Comparison of ENCODE assay signal across 31 mouse cellular contexts in the genomic region with DNA sequence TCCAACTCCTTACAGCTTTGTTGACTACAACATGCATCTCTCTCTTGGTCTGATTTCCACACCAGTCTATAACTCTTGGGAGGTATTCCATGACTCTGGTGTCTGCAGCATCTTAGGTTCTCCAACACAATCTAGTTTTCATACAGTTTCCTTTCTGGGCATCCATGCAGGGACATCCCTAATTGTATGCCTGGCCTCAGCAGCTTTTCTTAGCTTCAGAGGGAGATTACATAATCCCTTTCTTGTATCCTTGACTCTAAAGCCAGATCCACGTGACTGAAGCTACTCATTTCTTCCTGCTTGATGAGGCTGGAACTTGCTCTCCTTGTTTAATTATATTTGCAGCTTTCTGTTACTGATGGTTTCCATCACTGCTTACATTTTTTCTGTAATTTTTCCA. TPM values are rescaled to one million over a fixed set of nuclear protein-coding genes. Genes with fewer than 3 reads are reported as not detected.
DNase-seq lines count a peak whose midpoint lies in the region; ATAC-seq and TF ChIP-seq lines count a peak whose summit lies in the region.
"Had no signal": no experiment of that assay in that cellular context is flagged by ENCODE, and none has a peak within 500 bp of the region (broad histone marks: within the 10 kb centered on the region; RNA-seq: fewer than 3 reads in every experiment).

No protein-coding gene starts in this region.

- 32% methylated on average over 1 of the region's 1 CpGs for WGBS in lung, adult 2 months
- 45% methylated on average over 1 of the region's 1 CpGs for WGBS in midbrain, embryonic 16.5 days
- WGBS in forebrain, embryonic 12.5 days, result 63% methylated on average over 1 of the region's 1 CpGs

- no peak for TF ChIP-seq CTCF in lung, adult 2 months (IDR thresholded peaks at IDR 0.05; ENCODE audit: insufficient read depth, low read length)

- TF ChIP-seq POLR2A in lung, adult 2 months (IDR thresholded peaks at IDR 0.05; ENCODE audit: borderline replicate concordance, extremely low read depth, low read depth, low read length), result no peak

- H3K9me3 ChIP-seq in midbrain, embryonic 16.5 days (replicated peaks; ENCODE audit: control insufficient read depth, low read length, poor library complexity, severe bottlenecking), result no peaks in the 10 kb centered on the region
- H3K9me3 ChIP-seq in forebrain, embryonic 12.5 days, result no peaks in the 10 kb centered on the region
- H3K9me3 ChIP-seq: forebrain, embryonic 10.5 days; heart, embryonic 12.5 days; heart, embryonic 15.5 days; hindbrain, embryonic 10.5 days; hindbrain, embryonic 13.5 days; intestine, embryonic 15.5 days had no signal

- no peak overlapping the region for H3K9ac ChIP-seq in midbrain, embryonic 16.5 days (ENCODE audit: low read depth, low read length)
- H3K9ac ChIP-seq in forebrain, embryonic 12.5 days, result no peak overlapping the region
- H3K9ac ChIP-seq: forebrain, postnatal 0 days; heart, embryonic 12.5 days; heart, embryonic 15.5 days; hindbrain, embryonic 13.5 days; intestine, embryonic 15.5 days had no signal

- no peaks in the 10 kb centered on the region for H3K4me1 ChIP-seq in lung, adult 2 months (ENCODE audit: control insufficient read depth, insufficient read depth, low read length)
- peaks cover 4% of the 10 kb centered on the region; the same call in 1 of the 2 replicates for H3K4me1 ChIP-seq in midbrain, embryonic 16.5 days (ENCODE audit: control insufficient read depth, insufficient read depth, low read length)
- peaks cover 4% of the 10 kb centered on the region for H3K4me1 ChIP-seq in forebrain, embryonic 12.5 days
- H3K4me1 ChIP-seq: heart, embryonic 12.5 days; intestine, embryonic 15.5 days had no signal

- H3K27ac ChIP-seq in midbrain, embryonic 16.5 days (ENCODE audit: low read length), result no peak overlapping the region
- no peak overlapping the region for H3K27ac ChIP-seq in forebrain, embryonic 12.5 days
- H3K27ac ChIP-seq: forebrain, embryonic 10.5 days; heart, embryonic 15.5 days; hindbrain, embryonic 10.5 days; hindbrain, embryonic 13.5 days; intestine, embryonic 15.5 days had no signal

- no peaks in the 10 kb centered on the region for H3K36me3 ChIP-seq in midbrain, embryonic 16.5 days (ENCODE audit: control insufficient read depth, insufficient read depth, low read length)
- H3K36me3 ChIP-seq in forebrain, embryonic 12.5 days (replicated peaks), result no peaks in the 10 kb centered on the region
- H3K36me3 ChIP-seq: forebrain, embryonic 10.5 days; heart, embryonic 12.5 days; heart, embryonic 15.5 days; hindbrain, embryonic 10.5 days; hindbrain, embryonic 13.5 days; intestine, embryonic 15.5 days had no signal

- no peaks in the 10 kb centered on the region for H3K27me3 ChIP-seq in midbrain, embryonic 16.5 days (ENCODE audit: control insufficient read depth, insufficient read depth, low read depth, low read length)
- 0 out of 2 replicates have a peak, but pooled peaks cover 4% of the 10 kb centered on the region for H3K27me3 ChIP-seq in forebrain, embryonic 12.5 days
- H3K27me3 ChIP-seq: heart, embryonic 12.5 days; heart, embryonic 15.5 days; hindbrain, embryonic 13.5 days; intestine, embryonic 15.5 days; Patski had no signal

- H3K4me2 ChIP-seq in midbrain, embryonic 16.5 days (ENCODE audit: low read length), result no peak overlapping the region
- H3K4me2 ChIP-seq in forebrain, embryonic 12.5 days, result no peak overlapping the region
- H3K4me2 ChIP-seq: heart, embryonic 12.5 days; heart, embryonic 15.5 days; hindbrain, embryonic 13.5 days; intestine, embryonic 15.5 days had no signal

- ATAC-seq in megakaryocyte, adult 5-6 weeks (ENCODE audit: poor library complexity, severe bottlenecking), result 0 out of 2 replicates have a peak, but pooled peaks have one; percentile 6
- ATAC-seq in midbrain, embryonic 16.5 days, result no peak
- ATAC-seq in forebrain, embryonic 12.5 days (ENCODE audit: low FRiP score), result no peak
- ATAC-seq: CD4-positive, CD25-positive, alpha-beta regulatory T cell, adult 4 months; forebrain, embryonic 14.5 days; forebrain, postnatal 0 days; hindbrain, embryonic 16.5 days; intestine, embryonic 15.5 days; Patski had no signal

- H3K4me3 ChIP-seq in lung, adult 2 months (replicated peaks; ENCODE audit: extremely low read depth, low read depth, low read length), result no peak overlapping the region
- no peak overlapping the region for H3K4me3 ChIP-seq in midbrain, embryonic 16.5 days (ENCODE audit: low read depth, low read length)
- H3K4me3 ChIP-seq in forebrain, embryonic 12.5 days (replicated peaks), result no peak overlapping the region
- H3K4me3 ChIP-seq: forebrain, embryonic 10.5 days; heart, embryonic 12.5 days; heart, embryonic 15.5 days; hindbrain, embryonic 10.5 days; hindbrain, embryonic 13.5 days; intestine, embryonic 15.5 days had no signal

- DNase-seq in lung, postnatal 36 days, result peak; percentile 22
- DNase-seq in lung, adult 2 months, result no peak
- peak; percentile 2 for DNase-seq in adipocyte (ENCODE audit: low spot score)
- DNase-seq: adrenal gland, adult 2 months; adrenal gland, postnatal 14 days; cerebellum, adult 2 months; cerebellum, adult 9-11 months; cerebellum, postnatal 25 days; embryo, embryonic 11 days; forebrain, postnatal 0 days; gastrocnemius, postnatal 10 days; gastrocnemius, postnatal 36 days; heart, postnatal 10 days; heart, postnatal 36 days; kidney, adult 11 months had no signal

RNA-seq across cellular contexts. Expression of a gene that starts 5.8 kb away (rescaled TPM):
- 35.3 and 37.0 TPM in 2 replicates for polyA plus RNA-seq in lung, adult 2 months (2012; rRNA removed)
- total RNA-seq in megakaryocyte, adult 5-6 weeks (2015), result 329 and 405 TPM in 2 replicates
- total RNA-seq in megakaryocyte, adult 5-6 weeks (2017), result 158 and 204 TPM in 2 replicates
- 20.8 and 22.8 TPM in 2 replicates for polyA plus RNA-seq in midbrain, embryonic 16.5 days (2015; fragmentation: Nextera tagmentation; extraction: Ambion mirVana)
- polyA plus RNA-seq in forebrain, embryonic 12.5 days (2016; fragmentation: Nextera tagmentation; extraction: Ambion mirVana), result 43.8 and 44.3 TPM in 2 replicates

RNA-seq across cellular contexts. Expression of a gene that starts 6.0 kb away (rescaled TPM):
- 99.1 and 111 TPM in 2 replicates for polyA plus RNA-seq in lung, adult 2 months (2012; rRNA removed)
- total RNA-seq in megakaryocyte, adult 5-6 weeks (2015), result 115 and 118 TPM in 2 replicates
- 38.5 and 39.9 TPM in 2 replicates for total RNA-seq in megakaryocyte, adult 5-6 weeks (2017)
- 95.0 and 99.5 TPM in 2 replicates for polyA plus RNA-seq in midbrain, embryonic 16.5 days (2015; fragmentation: Nextera tagmentation; extraction: Ambion mirVana)
- polyA plus RNA-seq in forebrain, embryonic 12.5 days (2016; fragmentation: Nextera tagmentation; extraction: Ambion mirVana), result 67.3 and 73.1 TPM in 2 replicates

RNA-seq across cellular contexts. Expression of a gene that starts 7.7 kb away (rescaled TPM):
- 20.3 and 46.2 TPM in 2 replicates for polyA plus RNA-seq in lung, adult 2 months (2012; rRNA removed)
- total RNA-seq in megakaryocyte, adult 5-6 weeks (2015), result 43.8 TPM in 1 of 2 replicates, not detected in the other
- 161 and 177 TPM in 2 replicates for total RNA-seq in megakaryocyte, adult 5-6 weeks (2017)
- not detected in 2 replicates for polyA plus RNA-seq in midbrain, embryonic 16.5 days (2015; fragmentation: Nextera tagmentation; extraction: Ambion mirVana)
- not detected in 2 replicates for polyA plus RNA-seq in forebrain, embryonic 12.5 days (2016; fragmentation: Nextera tagmentation; extraction: Ambion mirVana)
- total RNA-seq: granulocyte monocyte progenitor cell, adult 5-6 weeks had no signal
- polyA plus RNA-seq: embryonic facial prominence, embryonic 11.5 days; embryonic facial prominence, embryonic 14.5 days; forebrain, embryonic 10.5 days; forebrain, embryonic 14.5 days; forebrain, postnatal 0 days; heart, embryonic 12.5 days; heart, embryonic 15.5 days; hindbrain, embryonic 10.5 days; hindbrain, embryonic 13.5 days; hindbrain, embryonic 16.5 days; intestine, embryonic 15.5 days had no signal

RNA-seq across cellular contexts. Expression of a gene that starts 11.9 kb away (rescaled TPM):
- 12.0 and 23.2 TPM in 2 replicates for polyA plus RNA-seq in lung, adult 2 months (2012; rRNA removed)
- 46.3 and 64.2 TPM in 2 replicates for total RNA-seq in megakaryocyte, adult 5-6 weeks (2015)
- 34.8 and 47.0 TPM in 2 replicates for total RNA-seq in megakaryocyte, adult 5-6 weeks (2017)
- polyA plus RNA-seq in midbrain, embryonic 16.5 days (2015; fragmentation: Nextera tagmentation; extraction: Ambion mirVana), result 173 and 193 TPM in 2 replicates
- polyA plus RNA-seq in forebrain, embryonic 12.5 days (2016; fragmentation: Nextera tagmentation; extraction: Ambion mirVana), result 346 and 350 TPM in 2 replicates

RNA-seq across cellular contexts. Expression of a gene that starts 12.0 kb away (rescaled TPM):
- 104 and 122 TPM in 2 replicates for polyA plus RNA-seq in lung, adult 2 months (2012; rRNA removed)
- 101 and 107 TPM in 2 replicates for total RNA-seq in megakaryocyte, adult 5-6 weeks (2015)
- total RNA-seq in megakaryocyte, adult 5-6 weeks (2017), result 87.9 and 125 TPM in 2 replicates
- 113 and 117 TPM in 2 replicates for polyA plus RNA-seq in midbrain, embryonic 16.5 days (2015; fragmentation: Nextera tagmentation; extraction: Ambion mirVana)
- 141 TPM in 2 replicates for polyA plus RNA-seq in forebrain, embryonic 12.5 days (2016; fragmentation: Nextera tagmentation; extraction: Ambion mirVana)

Comparison
In these comparisons a context has a peak if more than half of its experiments do, and no peak if none do; other contexts are left out.
1. RNA of a gene that starts 7.7 kb away (polyA plus RNA-seq): 20.3 to 46.2 TPM in lung, adult 2 months; not detected in midbrain, embryonic 16.5 days and not detected in forebrain, embryonic 12.5 days; every median in the first group is over 10 times any median in the second.